Mouse (Mus musculus) retina, adult 2 months (tissue): ENCODE measurements around the gene BC052040.
A peak's percentile ranks its signal among the peaks of the same experiment; 100 is the strongest.

Experiments
- DNase-seq: peaks from one replicate; pipeline ENCODE4 v3.0.0-alpha.2; 2012; ENCODE audit warnings: low read depth, low spot score

BC052040 gene

DNA sequence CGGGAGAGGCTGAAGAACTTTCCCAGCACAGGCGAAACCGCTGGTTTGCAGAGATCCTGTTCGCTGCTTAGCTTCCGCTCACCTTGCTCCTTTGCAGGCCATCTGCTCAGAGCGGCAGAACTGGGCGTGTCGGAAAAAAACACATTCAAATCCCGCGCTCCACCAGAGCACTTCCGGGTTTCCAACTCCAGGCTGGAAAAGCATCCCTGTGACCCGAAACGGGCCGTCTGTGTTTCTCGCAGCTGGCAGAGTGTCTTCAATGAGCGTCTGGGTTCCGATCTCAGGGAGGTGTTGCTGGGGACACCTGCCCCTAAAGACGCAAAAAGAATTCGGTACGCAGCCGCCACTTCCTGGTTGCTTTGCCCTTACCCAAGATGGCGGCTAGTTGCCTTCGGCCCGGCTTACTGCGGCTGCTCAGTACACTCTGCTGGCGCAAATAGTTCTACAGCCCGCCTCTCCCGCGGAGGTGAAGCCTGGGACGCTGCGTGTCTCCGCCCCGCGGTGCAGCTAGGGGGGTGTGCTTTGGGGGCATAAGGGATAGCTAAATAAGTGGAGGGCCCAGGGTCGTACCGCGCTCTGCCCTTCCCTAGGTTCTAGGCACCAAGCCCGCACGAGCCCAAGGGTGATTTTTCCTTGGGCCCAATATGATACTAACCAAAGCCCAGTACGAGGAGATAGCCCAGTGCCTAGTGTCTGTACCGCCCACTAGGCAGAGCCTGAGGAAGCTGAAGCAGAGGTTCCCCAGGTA lies at the start of gene BC052040:
TSS of gene BC052040 (plus strand) at position 476 of the 748 bp plus-strand sequence.
- peak; percentile 73 for DNase-seq

DNA sequence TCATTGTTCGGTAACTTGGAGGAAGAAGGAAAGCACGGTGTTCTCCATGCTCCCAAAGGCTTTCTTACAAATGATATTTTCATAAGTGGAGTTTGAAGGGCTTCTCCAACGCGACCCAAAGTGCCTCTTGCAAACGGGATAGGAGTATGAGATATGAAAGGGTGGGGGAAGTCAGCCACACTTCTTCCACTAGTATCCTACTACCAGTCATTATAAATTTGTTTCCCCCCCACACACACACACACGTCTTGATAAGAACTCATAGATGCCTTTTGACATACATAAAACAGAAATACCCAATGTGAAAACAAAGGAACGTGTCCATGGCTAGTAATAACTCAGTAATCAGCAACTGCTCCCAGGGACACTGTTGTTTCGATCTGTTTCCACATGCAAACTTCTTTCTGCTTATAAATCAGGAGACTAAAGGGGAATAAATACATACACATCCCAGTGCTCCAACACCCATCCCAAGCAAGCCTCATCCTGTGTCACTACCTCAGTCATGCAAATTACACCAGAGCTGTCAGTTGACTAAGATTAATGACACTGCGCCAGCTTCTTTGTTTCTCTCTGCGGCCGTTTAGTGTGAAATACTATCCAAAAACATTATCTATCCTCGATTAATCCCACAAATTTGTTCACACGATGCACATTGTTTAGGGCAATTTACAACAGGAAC lies 43.4 kb upstream of the BC052040 start:
- no peak for DNase-seq

DNA sequence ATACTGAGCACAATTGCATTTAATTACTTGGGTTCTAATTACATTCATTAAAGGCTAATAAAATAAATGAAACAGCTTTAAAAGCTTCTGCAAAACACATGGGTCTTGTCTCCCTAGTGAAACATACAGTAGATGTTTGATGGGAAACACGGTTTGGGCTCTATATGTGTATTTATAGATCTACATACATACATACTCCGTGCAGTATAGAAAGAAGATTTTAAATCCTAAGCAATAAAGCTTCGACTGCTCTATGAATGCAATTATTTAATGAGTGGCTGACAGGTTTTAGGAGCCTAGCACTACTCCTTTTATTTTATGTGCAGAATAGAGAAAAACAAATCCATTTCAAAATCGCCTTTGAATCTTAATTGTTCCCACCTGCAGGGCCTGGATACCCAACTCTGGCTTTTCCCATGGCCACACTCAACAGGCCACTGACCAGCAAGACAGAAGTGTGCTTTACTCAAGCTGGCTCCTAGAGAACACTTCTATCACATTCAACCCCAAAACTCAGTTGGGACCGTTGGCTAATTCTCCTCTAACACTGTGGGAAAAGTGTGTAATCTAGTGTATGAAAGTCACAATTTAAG lies 42.7 kb upstream of the BC052040 start:
- no peak for DNase-seq

DNA sequence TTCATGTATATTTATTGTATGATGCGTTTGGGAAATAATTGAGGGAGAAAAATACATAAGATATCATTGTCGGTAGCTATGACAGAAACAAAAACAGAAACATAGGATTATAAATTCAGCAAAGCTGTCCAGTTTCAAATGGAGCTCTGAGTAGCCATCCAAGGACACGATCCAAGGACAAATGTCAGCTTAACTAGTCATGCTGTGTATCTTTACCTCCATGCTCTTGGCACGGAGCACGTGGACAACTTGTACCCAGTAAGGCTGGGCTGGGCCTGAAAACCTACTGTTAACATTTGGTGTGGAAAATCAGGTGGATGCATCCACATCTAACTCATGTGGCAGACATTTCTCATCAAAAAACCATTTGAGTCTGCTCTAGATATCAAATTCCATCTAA lies 41.8 kb upstream of the BC052040 start:
- DNase-seq = no peak

DNA sequence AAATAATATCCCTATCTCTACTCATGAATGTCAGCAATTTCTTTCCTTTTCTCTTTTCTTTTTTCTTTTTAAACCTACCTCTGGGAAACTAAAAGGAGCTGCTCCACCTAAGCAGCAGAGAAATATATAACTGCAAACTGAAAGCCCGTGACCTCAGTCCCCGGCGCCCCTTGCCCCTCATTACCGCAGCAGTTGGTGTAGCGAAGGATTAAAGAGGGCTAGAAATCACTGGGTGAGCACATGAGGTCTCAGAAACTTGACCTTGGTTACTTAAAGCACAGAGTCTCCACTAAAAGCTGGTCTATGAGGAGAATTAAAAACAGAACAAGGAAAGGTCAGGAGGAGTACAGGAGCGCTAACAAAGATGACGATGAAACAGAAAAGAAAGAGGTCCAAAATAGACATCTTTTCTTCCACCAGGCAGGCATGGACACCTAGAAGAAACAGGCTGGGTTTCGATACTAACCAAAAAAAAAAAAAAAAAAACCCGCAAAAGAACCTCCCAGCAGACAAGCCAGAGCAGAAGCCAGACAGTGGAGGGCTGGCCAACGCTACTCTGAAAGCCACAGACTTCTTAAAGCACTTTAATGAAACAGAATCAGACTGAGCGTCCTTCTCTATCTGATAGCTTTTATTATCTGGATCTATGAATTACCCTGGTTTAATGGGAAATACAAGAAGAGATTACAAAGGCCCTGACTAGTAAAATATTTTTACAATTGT lies 39.0 kb upstream of the BC052040 start:
- DNase-seq = no peak

DNA sequence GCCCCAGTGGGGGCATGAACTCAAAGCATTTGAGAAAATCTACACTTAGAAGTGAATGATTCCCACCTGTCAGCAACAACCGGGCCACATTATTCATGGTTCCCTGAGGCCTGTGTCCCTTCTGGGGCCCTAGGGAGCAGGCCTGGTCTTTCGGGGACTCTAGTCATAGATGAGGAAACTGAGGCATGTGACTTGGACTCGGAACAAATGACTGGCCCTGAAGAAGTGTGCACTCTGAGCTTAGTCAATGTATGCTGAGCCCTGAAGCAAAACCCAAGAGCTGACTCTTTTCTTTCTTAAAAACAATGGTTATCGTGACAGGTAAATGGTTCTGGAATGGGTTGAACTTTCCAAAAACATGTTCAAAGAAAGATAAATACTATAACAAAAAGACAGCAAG lies 38.3 kb upstream of the BC052040 start:
- DNase-seq = no peak

DNA sequence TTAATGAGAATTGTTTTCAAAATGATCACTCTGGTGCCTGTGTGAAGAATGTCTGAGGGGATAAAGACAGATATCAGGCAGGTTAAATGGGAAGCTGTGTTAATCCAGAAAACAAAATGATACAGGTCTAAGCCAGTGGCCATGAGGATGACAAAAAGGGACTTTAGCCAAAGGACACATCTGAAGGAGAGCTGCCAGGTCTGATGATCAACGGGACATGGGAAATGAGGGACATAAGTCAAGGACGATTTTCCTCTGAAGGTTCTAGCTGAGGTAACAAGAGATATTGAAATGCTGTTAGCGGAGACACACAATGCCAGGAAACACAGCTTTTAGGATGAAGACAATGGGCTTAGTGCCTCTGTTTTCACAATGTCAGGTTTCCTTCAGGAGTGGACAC lies 29.6 kb upstream of the BC052040 start:
- no peak for DNase-seq

DNA sequence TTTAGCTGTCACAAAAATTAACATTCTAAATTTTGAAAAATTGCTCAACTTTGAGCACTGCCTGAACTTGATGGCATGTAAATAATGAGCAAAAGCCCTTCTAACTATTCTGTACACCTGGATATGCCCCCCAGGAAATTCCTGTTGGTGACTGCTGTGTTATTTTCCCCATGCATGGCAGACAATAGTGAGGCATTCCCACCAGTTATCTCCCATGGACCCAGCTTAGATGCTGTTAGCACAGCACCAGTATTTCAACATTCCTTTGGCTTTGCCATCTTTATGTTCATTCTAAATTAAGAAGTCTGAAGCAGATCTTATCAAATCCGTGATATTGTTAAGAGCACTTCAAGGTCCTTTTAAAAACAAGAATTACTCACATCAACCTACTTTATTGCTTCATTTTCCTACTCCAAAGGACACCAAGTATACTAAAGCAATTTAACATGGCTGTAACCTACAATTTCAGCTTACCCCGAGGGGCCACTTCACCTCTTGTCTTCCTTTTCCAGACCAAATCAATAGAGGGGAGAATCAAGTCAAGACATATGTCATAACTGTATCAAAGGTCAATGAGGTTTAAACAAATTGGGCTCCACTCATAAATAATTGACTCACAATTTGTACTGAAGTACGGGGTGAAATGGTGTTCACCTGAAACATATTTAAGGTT lies 19.2 kb upstream of the BC052040 start:
- DNase-seq = no peak

DNA sequence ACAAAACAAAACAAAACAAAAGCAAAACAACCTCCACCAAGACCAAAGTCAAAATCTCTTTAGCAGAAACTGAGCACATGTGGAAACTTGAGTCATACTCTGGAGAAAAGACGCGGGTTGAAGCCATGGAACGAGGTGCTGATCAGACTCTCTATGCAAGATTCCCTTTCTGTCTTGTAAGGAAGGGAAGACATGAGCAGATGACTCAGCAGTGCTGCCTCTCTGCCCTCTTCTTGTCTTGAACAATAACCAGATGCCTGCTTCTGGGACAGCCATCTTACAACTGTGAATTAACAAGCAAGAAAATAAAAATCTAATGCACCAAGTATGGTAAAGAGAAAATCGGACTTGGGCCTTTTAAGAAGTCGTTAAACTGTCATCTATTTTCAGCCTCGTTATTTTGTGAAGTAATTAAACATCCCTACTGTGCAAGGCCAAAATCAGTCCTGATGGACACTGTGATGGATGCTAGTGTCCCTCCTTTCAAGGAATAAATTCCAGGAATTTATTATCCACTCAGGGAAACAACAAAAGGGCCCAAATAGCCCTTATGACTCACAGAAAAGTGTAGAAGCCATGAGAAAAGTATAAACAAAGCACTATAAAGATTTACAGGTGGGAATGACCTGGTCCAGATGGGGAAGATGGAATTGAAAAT lies 18.0 kb upstream of the BC052040 start:
- no peak for DNase-seq

DNA sequence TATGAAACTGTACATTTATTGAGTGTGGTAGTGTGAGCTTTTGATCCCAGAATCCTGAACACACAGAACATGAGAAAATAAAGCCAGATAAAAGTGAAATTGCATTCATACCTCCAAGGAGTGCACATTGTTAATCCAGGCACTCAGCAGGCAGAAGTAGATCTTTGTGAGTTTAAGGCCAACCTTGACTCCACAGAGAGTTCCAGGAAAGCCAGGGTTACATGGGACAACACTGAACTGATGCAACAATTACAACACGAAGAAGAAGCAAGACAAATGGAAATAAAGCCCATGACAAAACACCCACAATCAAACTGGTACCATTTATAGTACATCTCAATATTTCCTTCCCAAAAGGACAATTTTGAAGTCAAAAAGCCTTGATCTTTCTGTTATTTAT lies 9.5 kb upstream of the BC052040 start:
- DNase-seq = no peak

DNA sequence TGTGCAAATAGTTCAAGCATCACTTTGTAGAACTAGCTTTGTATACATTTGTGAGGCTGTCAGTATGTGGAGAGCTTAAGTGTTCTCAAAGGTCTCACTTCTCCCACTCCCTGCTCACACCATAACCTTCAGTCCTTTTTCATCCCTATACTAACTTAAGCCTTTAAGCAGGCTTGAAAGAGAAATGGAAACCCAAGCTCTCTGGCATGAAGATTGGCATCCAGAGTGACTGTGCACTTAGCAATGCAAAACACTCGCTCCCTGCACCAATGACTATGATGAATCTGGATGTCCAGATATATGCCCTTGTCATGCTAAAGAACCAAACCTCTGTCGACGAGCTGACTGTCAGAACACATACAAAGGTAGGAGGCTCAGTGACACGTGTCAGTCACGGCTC lies 6.7 kb upstream of the BC052040 start:
- DNase-seq = no peak

DNA sequence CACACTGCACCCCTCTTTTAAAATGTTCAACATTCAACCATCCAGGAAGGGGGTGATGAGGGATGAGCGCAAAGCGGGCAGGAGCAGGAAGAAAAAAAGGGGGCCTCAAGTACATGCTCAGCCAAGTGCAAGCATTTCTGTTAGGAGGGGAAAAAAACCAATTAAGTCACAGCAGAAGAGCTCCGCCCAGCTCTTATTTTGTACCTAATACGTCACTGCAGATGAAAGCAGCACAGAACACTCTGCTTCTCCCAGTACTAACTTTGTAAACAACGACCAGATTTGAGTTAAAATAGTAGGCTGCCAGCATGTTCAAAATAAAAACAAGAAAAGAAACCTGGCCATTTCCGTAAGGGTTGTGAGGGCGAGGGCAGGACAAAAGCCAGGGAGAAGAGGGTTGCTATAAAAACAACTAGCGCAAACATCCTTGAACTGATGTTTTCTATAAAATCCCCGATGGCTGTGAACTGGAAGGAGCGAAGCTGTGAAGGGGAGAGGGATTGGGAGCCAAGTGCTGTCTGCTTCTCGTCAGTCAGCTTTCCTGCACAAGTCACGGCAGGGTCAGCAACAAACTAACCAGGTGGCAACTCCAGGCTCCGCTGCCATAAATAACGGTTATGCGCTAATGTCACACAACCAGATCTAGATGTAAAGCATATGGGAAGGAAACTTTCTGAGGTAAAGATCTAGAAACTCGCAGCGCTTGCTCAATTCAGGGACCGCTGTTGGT lies 2.2 kb upstream of the BC052040 start:
- no peak for DNase-seq

DNA sequence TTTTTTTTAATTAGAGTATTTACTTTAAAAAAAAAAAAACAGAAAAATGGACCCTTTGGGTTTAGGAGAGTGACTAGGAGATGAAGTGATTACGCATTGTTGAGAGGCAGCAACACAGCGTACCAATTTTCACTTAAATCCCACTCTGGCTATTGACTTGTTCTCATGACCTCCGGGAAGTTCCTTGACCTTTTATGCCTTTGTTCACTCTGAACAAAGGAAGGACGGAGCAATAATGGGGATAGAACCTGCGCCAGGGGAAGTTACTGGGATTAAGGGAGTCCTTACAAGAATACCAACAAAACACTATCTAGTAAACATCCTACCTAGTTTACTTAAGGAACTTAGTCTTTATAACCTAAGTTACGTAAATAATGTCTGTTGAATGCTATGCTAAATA lies 1.5 kb upstream of the BC052040 start:
- DNase-seq = no peak

DNA sequence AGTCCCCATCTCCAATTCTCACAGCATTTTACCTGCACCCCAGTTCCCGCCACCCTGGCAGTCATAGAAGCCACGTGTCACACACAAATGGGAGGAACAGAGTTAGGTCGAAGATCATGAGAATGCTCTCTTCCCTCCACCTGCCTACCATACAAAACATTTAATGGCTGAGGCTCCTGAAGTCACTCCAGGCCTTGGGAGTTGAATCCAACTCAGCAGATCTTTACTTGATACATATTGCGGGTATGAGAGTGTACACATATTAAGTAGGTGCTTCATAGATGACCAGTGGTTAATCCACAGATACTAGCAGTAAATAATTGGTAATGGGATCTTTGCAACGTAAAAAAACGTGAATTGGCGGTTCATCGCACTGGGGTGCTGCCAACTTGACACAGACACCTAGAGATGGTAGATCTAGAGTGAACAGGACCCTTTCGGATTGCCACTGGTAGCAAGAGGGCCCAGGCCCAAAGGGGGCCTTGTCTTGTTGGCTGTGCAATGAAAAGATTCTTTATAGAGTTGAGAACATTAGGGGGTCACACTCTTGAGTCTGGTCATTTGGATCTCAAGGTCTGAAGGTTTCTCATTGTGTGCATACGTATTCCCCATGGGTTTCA lies 583 bp downstream of the BC052040 start:
- no peak for DNase-seq

DNA sequence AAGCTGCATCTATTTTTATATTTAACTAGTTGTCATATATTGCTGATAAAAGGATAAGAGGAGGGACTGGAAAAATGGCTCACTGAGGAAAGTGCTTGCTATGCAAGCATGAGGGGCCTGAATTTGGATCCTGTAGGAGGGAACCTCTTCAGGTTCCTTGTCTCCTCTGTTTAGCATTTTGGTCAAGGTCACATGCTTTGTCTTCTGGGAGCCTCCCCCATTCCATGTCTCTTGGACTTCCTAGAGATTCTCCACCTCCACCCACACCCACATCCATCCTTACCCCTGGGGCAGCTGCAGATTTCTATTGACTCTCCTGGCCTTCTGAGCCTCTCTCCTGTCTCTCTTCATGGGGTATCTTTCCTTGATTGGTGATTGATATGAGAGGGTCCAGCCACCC lies 2.3 kb downstream of the BC052040 start:
- DNase-seq = no peak

DNA sequence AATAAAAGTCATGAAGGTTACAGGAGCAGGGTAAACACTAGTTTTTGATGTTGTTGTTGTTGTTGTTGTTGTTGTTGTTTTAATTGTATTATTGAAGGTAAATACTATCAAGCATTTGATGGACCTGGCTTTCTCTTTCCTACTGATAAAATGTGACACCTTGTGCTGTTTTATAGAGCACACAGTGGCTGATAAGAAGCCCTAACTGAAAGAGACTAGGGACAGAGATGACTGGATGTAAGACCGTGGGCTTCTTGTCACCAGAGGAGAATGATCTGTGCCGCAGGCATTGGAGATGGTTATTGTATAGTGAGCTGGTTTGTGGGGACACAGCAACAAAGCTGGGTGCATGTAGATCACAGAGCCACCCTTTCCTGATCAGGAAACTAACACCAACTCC lies 9.1 kb downstream of the BC052040 start:
- DNase-seq = no peak

DNA sequence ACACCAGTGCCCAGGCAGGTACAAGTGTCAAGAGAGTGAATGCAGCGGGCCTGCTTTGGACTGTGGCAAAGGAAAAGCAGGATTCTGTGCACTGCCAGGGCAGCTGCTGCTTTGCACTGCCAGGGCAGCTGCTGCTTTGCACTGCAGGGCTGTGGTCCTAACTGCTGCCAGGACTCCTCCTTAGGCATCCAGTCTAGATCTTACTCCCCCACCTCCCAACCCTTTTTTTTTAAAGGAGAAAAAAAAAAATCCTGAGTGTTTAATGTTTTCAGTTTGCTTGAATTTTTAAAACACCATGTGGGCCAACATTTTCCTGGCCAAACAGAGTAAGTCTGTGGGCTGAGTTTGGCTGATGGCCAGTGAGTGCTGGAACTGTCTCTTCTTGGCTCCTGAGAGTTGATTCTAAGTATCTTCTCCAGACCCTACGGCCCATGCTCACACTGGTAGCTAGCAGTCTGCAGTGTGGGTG lies 11.2 kb downstream of the BC052040 start:
- no peak for DNase-seq

DNA sequence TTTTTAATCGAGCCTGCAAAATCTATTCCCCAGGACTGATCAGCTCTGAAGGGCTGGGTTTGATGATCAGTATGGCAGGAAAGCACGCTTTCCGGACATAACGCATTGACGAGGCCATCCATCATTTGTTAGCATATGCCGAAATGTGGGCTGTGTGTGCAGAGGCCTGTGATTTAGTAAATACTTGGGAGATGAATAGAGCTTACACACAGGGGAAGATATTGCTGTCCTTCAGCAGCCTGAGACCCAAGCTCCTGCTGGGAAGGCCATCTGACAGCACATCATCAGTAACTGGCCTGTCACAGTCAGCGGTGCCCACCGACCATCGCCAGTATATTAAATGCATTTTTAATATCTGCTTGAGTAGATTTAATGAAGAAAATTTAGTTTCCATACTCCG lies 15.5 kb downstream of the BC052040 start:
- DNase-seq = no peak

DNA sequence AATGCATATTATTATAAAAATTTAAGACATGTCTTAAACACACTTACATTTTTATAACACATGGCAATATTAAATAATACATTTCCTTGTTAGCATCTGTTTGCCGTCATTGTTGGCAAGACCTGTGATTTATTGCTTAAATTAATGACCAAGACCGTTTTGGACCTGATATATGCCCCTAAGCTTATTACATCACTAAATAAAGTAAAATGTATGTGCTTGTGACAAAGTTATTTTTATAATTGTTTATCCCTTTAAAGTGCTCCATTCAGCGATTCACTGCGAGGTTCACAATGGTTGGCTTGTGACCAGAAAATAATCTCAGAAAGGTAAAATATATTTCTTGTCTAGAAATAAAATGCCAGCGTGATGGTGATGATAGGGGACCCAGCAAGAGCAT lies 16.8 kb downstream of the BC052040 start:
- DNase-seq = no peak

DNA sequence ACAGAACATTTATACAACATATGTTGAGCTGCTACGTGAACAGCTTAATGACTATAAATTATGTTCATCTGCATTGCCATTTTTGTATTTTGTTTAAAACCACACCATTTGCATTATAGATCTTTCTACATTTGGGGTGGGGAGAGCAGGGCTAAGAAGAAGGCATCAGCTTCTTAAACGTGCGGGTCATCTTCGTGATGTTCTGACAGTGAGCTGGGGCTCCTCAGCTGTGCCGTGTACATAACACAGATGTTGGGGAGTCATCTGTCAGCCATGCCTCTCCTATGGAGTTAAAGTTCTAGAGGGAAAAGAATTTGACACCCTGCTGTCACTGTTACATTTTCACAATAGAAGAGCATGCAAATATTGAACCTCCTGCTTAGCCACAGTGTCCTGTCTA lies 19.2 kb downstream of the BC052040 start:
- DNase-seq = no peak
